Mouse (Mus musculus) CH12.LX (cell line): ENCODE measurements at regions not wholly inside any gene's neighbourhood (a gene's known extent, or its start where the extent isn't known, plus 50 kb on each side); places are given as distances from the start of the nearest gene placed in this dataset.

ENCODE experiments used
- DNase-seq: peaks from one replicate; pipeline ENCODE4 v3.0.0-alpha.2; 2013; ENCODE audit errors: extremely low read depth
- H3K27ac ChIP-seq: 2 replicates; pipeline ENCODE4 v1.5.1; 2012; ENCODE audit warnings: low read depth, mild to moderate bottlenecking, control low read depth, moderate library complexity; ENCODE audit not compliant: insufficient read depth
- H3K27me3 ChIP-seq: replicated peaks from 2 replicates; pipeline ENCODE3; 2012; ENCODE audit warnings: inconsistent platforms
- H3K36me3 ChIP-seq, 2 experiments: replicated peaks in 1 of 2; 2 replicates each; pipeline versions ENCODE3 to v1.6.1; 2012; ENCODE audit warnings: inconsistent platforms in 1 of 2, low read length in 1 of 2, mild to moderate bottlenecking in 1 of 2, mixed read lengths in 1 of 2, moderate library complexity in 1 of 2; ENCODE audit not compliant: control insufficient read depth in 1 of 2, insufficient read depth in 1 of 2
- H3K4me1 ChIP-seq, 2 experiments: 2 replicates each; pipeline ENCODE4 v1.6.1; 2012; ENCODE audit warnings: inconsistent platforms in 1 of 2, moderate library complexity in 1 of 2; ENCODE audit not compliant: insufficient read depth in 2 of 2, control insufficient read depth in 1 of 2
- H3K4me2 ChIP-seq: 2 replicates; pipeline ENCODE4 v1.6.1; 2012; ENCODE audit warnings: low read depth, mild to moderate bottlenecking, control low read depth; ENCODE audit not compliant: poor library complexity, insufficient read depth, severe bottlenecking
- H3K4me3 ChIP-seq, 3 experiments: fragments of 150-350 bp in 1 of 3; sonication (generic) in 1 of 3; replicated peaks in 1 of 3; 2 replicates each; pipeline versions ENCODE3 to v1.5.1; 2011 to 2012; ENCODE audit warnings: low read depth in 2 of 3, low read length in 2 of 3, mild to moderate bottlenecking in 2 of 3, moderate library complexity in 2 of 3, control low read depth in 1 of 3, improper control_type of control experiment in 1 of 3, inconsistent platforms in 1 of 3, mixed read lengths in 1 of 3; ENCODE audit not compliant: poor library complexity in 1 of 3
- H3K79me2 ChIP-seq: replicated peaks from 2 replicates; pipeline ENCODE4 v1.6.1; 2012; ENCODE audit warnings: mild to moderate bottlenecking, moderate library complexity; ENCODE audit not compliant: control insufficient read depth, poor library complexity, insufficient read depth, severe bottlenecking; ENCODE audit errors: extremely low read depth
- H3K9ac ChIP-seq: 2 replicates; pipeline ENCODE4 v1.6.1; 2012; ENCODE audit warnings: low read depth, mild to moderate bottlenecking, control low read depth, moderate library complexity; ENCODE audit not compliant: insufficient read depth
- H3K9me3 ChIP-seq: replicated peaks from 2 replicates; pipeline ENCODE3; 2012; ENCODE audit warnings: low read length, inconsistent platforms, mixed read lengths
- CTCF ChIP-seq, 2 experiments: IDR thresholded peaks in 1 of 2; conservative IDR thresholded peaks in 1 of 2; 2 replicates each; pipeline ENCODE4 v1.5.1; 2011 to 2012; ENCODE audit warnings: low read depth in 2 of 2, low read length in 2 of 2, improper control_type of control experiment in 1 of 2, inconsistent platforms in 1 of 2, mild to moderate bottlenecking in 1 of 2, moderate library complexity in 1 of 2
- ELF1 ChIP-seq: IDR thresholded peaks from 2 replicates; pipeline ENCODE4 v1.6.1; 2014; ENCODE audit warnings: low read depth, mild to moderate bottlenecking, inconsistent platforms, low read length, improper control_type of control experiment
- GABPA ChIP-seq: IDR thresholded peaks from 2 replicates; pipeline ENCODE4 v1.6.1; 2012; ENCODE audit warnings: low read depth, low read length, improper control_type of control experiment, inconsistent platforms; ENCODE audit not compliant: insufficient replicate concordance
- JUN ChIP-seq: IDR thresholded peaks from 2 replicates; pipeline ENCODE4 v1.6.1; 2011; ENCODE audit warnings: low read depth, mild to moderate bottlenecking, low read length, improper control_type of control experiment, moderate library complexity; ENCODE audit not compliant: insufficient read depth
- MAZ ChIP-seq: IDR thresholded peaks from 2 replicates; pipeline ENCODE4 v1.6.1; 2012; ENCODE audit warnings: low read depth, mild to moderate bottlenecking, inconsistent platforms, low read length, improper control_type of control experiment, moderate library complexity
- MEF2A ChIP-seq: IDR thresholded peaks from 2 replicates; pipeline ENCODE4 v1.6.1; 2014; ENCODE audit warnings: low read depth, mild to moderate bottlenecking, inconsistent platforms, low read length, improper control_type of control experiment, borderline replicate concordance
- MXI1 ChIP-seq: IDR thresholded peaks from 2 replicates; pipeline ENCODE4 v1.6.1; 2011; ENCODE audit warnings: mild to moderate bottlenecking, low read depth, low read length, improper control_type of control experiment
- NELFE ChIP-seq: IDR thresholded peaks from 2 replicates; pipeline ENCODE4 v1.6.1; 2011; ENCODE audit warnings: low read depth, low read length, improper control_type of control experiment
- PAX5 ChIP-seq: IDR thresholded peaks from 2 replicates; pipeline ENCODE4 v1.6.1; 2012; ENCODE audit warnings: low read length, inconsistent platforms, mixed read lengths
- POLR2A ChIP-seq: IDR thresholded peaks from 2 replicates; pipeline ENCODE4 v1.6.1; 2011; ENCODE audit warnings: low read depth, mild to moderate bottlenecking, improper control_type of control experiment, low read length
- POLR2AphosphoS2 ChIP-seq: IDR thresholded peaks from 2 replicates; pipeline ENCODE4 v1.6.1; 2011; ENCODE audit warnings: low read depth, low read length, improper control_type of control experiment
- SIN3A ChIP-seq: IDR thresholded peaks from 2 replicates; pipeline ENCODE4 v1.6.1; 2012; ENCODE audit warnings: low read length, improper control_type of control experiment, inconsistent platforms
- SMC3 ChIP-seq: IDR thresholded peaks from 2 replicates; pipeline ENCODE4 v1.6.1; 2011; ENCODE audit warnings: low read depth, low read length, improper control_type of control experiment
- TBP ChIP-seq: conservative IDR thresholded peaks from 2 replicates; pipeline ENCODE4 v1.6.1; 2011; ENCODE audit warnings: low read depth, low read length, improper control_type of control experiment
- TCF12 ChIP-seq: IDR thresholded peaks from 2 replicates; pipeline ENCODE4 v1.6.1; 2014; ENCODE audit warnings: low read depth, mild to moderate bottlenecking, inconsistent platforms, low read length, improper control_type of control experiment
- USF1 ChIP-seq: IDR thresholded peaks from 2 replicates; pipeline ENCODE4 v1.6.1; 2014; ENCODE audit warnings: low read depth, mild to moderate bottlenecking, inconsistent platforms, low read length, improper control_type of control experiment
- ZC3H11A ChIP-seq: IDR thresholded peaks from 2 replicates; pipeline ENCODE4 v1.6.1; 2012; ENCODE audit warnings: low read depth, mild to moderate bottlenecking, inconsistent platforms, low read length, improper control_type of control experiment
- ZKSCAN1 ChIP-seq: IDR thresholded peaks from 2 replicates; pipeline ENCODE4 v1.6.1; 2012; ENCODE audit warnings: low read depth, inconsistent platforms, low read length, improper control_type of control experiment, borderline replicate concordance
- ZNF384 ChIP-seq: IDR thresholded peaks from 2 replicates; pipeline ENCODE4 v1.6.1; 2012; ENCODE audit warnings: low read depth, low read length, improper control_type of control experiment, inconsistent platforms
- dilution Hi-C: fragments of 300-500 bp; cut with MboI; formaldehyde crosslinking; loops from 2 replicates; pipeline ENCODE4 v1.14.3; 2020; ENCODE audit warnings: low sequenced_read_pairs; ENCODE audit not compliant: extremely low pct_unique_long_range_greater_than_20kb, extremely low pct_ligation_motif_present
- in situ Hi-C: fragments of 300-500 bp; cut with MboI; formaldehyde crosslinking; loops from 3 replicates; pipeline ENCODE4 v1.14.3; 2019; ENCODE audit warnings: low sequenced_read_pairs, low pct_ligation_motif_present, low pct_unique_long_range_greater_than_20kb, mixed read lengths

DNA sequence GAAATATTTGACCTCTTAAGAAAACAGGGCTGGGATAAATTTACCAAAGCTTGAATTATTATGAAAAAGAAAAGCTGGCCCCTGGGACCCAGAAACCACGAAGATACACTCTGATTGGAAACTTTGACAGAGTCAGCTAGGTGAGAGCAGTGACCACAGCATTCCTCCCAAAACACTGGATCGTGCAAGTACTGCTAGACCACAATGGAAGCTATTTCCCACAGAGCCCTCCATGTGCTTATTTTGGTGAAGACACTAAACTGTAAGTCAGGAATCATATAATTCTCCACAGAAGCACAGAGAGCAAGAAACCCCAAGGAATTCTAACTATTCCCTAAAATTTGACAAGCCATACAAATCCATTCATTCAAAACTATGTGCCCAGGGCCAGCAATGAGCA is 243.6 kb upstream of the Mad2l1 start:
- TF ChIP-seq GABPA (no peak), ELF1 (no peak), MXI1 (no peak), SMC3 (no peak), MEF2A (no peak), PAX5 (no peak), POLR2AphosphoS2 (no peak)
- no peak for DNase-seq
- Histone ChIP-seq H3K79me2 (no peaks in the 10 kb centered on the region), H3K9ac (no peak overlapping the region), H3K9me3 (no peaks in the 10 kb centered on the region), H3K4me2 (no peak overlapping the region), H3K4me1 (peaks cover 0 to 4% of the 10 kb centered on the region in 2 experiments; a peak in 2 of 4 replicates), H3K27ac (no peak overlapping the region), H3K27me3 (no peaks in the 10 kb centered on the region), H3K4me3 (no peak overlapping the region), H3K36me3 (no peaks in the 10 kb centered on the region)
- dilution Hi-C loops: no loop called here
- in situ Hi-C loops: no loop called here

DNA sequence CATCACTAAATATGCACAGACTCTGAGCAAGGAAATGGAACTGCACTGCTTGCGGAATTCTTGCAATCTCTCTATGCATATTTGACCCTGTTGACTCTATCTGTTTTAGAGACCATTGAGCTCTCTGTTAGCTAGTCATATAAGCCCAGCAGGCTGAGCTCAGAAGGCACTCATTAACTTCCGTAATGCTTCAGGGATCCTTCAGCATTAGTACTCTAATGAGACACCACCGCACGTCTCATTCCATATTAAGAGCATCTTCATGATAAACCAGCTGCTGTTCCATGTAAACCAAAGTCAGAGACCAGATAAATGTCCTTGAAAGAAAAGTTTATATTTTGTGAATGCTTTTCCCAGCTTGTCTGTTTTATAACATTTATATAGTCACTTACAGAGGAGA is 237.1 kb upstream of the Mad2l1 start:
- H3K36me3 ChIP-seq: no peaks in the 10 kb centered on the region
- no peak for DNase-seq
- no peak overlapping the region for H3K4me2 ChIP-seq
- dilution Hi-C loops (no loop called here), in situ Hi-C loops (no loop called here)
- TF ChIP-seq MAZ: no peak
- H3K4me3 ChIP-seq: no peak overlapping the region
- no peaks in the 10 kb centered on the region for H3K9me3 ChIP-seq
- no peaks in the 10 kb centered on the region for H3K27me3 ChIP-seq
- H3K9ac ChIP-seq: no peak overlapping the region
- H3K4me1 ChIP-seq: no peaks in the 10 kb centered on the region
- H3K79me2 ChIP-seq: no peaks in the 10 kb centered on the region
- H3K27ac ChIP-seq: no peak overlapping the region

DNA sequence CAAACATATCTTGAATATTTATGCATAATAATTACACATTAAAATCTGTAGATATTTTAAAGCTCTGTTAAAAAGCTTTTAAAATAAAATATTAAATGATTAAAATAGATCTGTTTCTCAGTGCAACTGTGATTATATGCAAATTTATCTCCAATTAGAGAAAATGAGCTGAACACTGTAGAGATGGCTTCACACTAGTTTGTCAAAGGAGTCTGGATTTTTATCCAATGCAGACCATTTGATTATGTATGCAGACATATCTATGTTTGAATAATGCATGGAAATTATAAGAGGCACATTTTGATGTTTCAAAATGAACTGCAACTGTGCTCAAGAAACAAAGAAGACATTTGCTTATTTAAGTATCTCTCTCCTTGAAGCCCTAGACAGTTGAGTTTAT is 235.0 kb upstream of the Mad2l1 start:
- dilution Hi-C loops (no loop called here), in situ Hi-C loops (no loop called here)
- H3K9ac ChIP-seq: no peak overlapping the region
- H3K4me1 ChIP-seq: no peaks in the 10 kb centered on the region
- no peaks in the 10 kb centered on the region for H3K27me3 ChIP-seq
- H3K4me3 ChIP-seq: no peak overlapping the region
- DNase-seq: no peak
- no peak overlapping the region for H3K4me2 ChIP-seq
- TF ChIP-seq POLR2AphosphoS2: no peak
- TF ChIP-seq ZC3H11A: no peak
- TF ChIP-seq ZNF384: no peak
- TF ChIP-seq SIN3A: no peak
- TF ChIP-seq GABPA: no peak
- no peak for TF ChIP-seq CTCF (conservative IDR thresholded peaks at IDR 0.05 in 1 of 2, IDR thresholded peaks at IDR 0.05 in 1 of 2; ENCODE audit: low read depth in 2 of 2, low read length in 2 of 2)
- TF ChIP-seq TCF12: no peak
- TF ChIP-seq TBP: no peak
- TF ChIP-seq USF1: no peak
- TF ChIP-seq POLR2A: no peak
- TF ChIP-seq ZKSCAN1: no peak
- TF ChIP-seq JUN: no peak
- TF ChIP-seq NELFE: no peak
- TF ChIP-seq SMC3: no peak
- no peaks in the 10 kb centered on the region for H3K79me2 ChIP-seq
- H3K27ac ChIP-seq: no peak overlapping the region
- H3K9me3 ChIP-seq: no peaks in the 10 kb centered on the region
- no peaks in the 10 kb centered on the region for H3K36me3 ChIP-seq
